Mouse (Mus musculus) thymus, adult 2 months (tissue): ENCODE measurements at regions not wholly inside any gene's neighbourhood (a gene's known extent, or its start where the extent isn't known, plus 50 kb on each side); places are given as distances from the start of the nearest gene placed in this dataset.

ENCODE experiments used
- CTCF ChIP-seq: fragments of 200-500 bp; IDR thresholded peaks from 2 replicates; pipeline ENCODE4 v1.5.1; 2012; ENCODE audit warnings: mild to moderate bottlenecking, control low read depth, low read length, moderate library complexity, borderline replicate concordance; ENCODE audit not compliant: control insufficient read depth, poor library complexity, insufficient read depth; ENCODE audit errors: extremely low read depth
- POLR2A ChIP-seq: fragments of 200-500 bp; IDR thresholded peaks from 2 replicates; pipeline ENCODE4 v1.6.1; 2012; ENCODE audit warnings: mild to moderate bottlenecking, low read length, control low read depth, moderate library complexity; ENCODE audit not compliant: control insufficient read depth, poor library complexity, insufficient read depth; ENCODE audit errors: extremely low read depth

DNA sequence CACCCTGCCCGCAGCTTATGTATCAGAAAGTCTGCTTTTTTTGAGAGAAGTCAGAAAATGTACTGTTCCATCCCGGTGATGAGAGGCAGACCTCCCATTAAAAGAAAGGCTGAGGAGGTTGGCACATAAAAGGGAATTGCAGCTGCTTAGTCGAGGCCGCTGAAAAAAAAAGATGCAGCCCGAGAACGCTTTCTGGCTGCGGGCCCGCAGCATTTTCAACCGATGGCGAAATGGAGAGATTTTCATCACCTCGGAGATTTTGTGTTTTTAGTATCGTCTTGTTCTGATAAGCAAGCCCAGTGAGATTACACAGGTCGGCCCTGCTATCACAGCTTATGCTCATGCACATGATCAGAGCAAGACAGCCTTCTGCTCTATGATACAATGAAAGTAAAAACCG lies 145.1 kb upstream of the Frg1 start:
- no peak for TF ChIP-seq CTCF
- TF ChIP-seq POLR2A, result no peak
